Mouse (Mus musculus) frontal cortex, postnatal 36 days (tissue): ENCODE measurements around the gene Dock2.
A peak's percentile ranks its signal among the peaks of the same experiment; 100 is the strongest.
"Not testable (repeated sequence)": the region's sequence is repeated elsewhere in the genome, so short reads cannot be mapped to it uniquely, and the experiment has no call there.

ENCODE experiments used
- DNase-seq, 2 experiments: peaks; one replicate each; pipeline ENCODE4 v3.0.0; 2022; ENCODE audit warnings: low spot score in 2 of 2

Dock2 gene

DNA sequence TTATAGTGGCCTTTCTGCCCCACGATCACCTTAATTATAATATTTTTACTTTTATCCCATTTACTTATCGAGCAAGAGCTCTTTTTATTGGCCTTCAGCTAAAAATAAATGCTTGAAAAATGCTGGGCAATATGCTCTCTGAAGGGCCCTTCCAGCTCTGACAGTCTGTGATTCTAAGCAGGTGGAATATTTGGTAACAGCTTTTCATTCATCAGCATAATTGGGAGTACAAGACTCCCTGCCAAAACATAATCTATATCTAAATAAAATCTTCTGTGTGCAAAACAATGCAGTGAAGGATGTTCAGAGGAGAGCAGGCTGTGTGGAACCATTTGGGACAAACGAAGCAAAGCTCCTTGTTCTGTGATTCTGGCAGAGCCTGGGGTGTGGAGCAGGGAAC lies 492.4 kb downstream of the Dock2 start:
- DNase-seq = no peak

DNA sequence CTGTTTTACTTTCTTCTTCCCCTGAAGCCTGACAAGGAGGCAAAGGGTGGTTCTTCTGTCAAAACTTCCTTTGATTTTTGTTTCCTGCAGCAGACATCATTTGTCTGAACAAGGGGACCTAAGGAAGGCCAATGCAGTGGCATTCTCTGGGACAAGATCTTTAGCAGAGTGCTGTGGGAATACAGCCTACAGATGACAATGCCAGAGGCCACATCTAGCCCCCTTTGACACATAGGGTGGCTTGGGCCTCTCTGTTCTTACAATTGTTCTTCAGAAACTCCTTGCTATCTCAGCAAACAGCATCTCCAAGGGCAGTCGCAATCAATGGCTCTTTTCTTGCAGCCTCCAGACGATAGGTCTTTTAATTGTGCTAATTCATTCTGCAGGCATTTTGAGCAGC lies 493.0 kb downstream of the Dock2 start:
- DNase-seq = no peak

DNA sequence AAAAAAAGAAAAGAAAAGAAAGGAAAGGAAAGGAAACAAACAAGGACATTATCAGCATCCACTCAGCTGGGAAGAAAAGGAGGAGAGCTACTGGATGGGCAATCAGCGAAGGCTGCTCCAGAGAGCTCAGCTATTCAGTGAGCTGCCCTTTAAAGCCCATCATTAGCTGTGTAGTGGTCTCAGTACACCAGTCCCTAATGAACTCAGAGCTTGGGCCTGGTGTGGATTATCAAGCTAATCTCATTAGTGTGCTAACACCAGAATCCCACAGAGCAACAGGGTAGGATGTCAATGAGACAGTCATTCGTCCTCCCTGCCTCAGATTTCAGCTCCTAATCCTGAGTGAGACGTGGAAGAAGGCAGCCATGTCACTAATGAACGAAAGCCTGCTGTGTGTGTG lies 493.4 kb downstream of the Dock2 start:
- DNase-seq = no peak

DNA sequence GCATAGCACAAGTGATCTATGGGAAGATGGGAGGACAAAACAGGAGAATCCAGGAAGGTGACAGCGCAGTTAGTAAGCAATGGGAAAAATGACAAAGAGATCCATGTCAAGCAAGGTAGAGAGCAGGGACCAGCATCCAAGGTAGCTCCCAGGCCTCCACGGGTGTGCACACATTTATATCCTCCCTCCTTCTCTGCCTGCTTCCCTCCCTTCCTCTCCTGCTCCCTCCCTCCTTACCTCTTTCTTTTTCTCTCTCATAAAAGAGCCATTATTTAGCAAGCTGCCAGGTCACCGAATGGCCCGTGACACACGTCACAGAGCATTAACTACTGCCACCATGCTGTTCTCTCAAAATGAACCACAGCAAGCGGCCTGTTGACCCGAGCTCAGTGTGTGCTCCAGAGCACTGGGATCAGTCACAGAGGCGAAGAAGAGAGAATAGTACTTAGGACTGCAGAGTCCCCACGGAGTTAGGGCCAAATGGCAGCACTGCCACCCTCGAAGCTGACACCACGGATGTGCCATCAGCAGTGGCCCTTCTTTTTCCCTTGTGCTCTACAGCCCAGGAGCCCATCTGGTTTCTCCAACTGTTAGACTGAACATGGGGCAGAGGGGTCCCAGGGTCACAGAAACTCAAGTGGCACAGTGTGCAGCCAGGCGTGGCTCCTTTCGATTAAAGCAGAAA lies 499.4 kb downstream of the Dock2 start:
- DNase-seq = no peak

DNA sequence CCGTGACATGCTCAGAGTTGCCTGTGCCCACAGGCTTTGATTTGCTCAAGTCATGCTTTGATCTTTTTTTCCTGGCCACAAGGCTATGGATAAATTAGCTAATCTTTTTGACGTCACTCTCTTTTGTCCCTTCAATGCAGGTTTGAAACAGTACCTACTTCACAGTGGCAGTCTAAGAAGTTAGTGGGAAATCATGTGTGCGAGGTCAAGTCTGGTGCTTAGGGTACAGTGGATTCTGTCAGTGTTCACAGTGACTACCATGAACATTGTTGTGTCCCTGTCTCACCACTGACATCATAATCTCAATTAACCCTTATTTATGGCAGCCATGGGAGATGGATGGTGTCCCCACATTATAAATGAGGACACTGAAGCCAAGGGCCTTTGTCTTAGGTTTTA lies 506.6 kb downstream of the Dock2 start:
- no peak for DNase-seq

DNA sequence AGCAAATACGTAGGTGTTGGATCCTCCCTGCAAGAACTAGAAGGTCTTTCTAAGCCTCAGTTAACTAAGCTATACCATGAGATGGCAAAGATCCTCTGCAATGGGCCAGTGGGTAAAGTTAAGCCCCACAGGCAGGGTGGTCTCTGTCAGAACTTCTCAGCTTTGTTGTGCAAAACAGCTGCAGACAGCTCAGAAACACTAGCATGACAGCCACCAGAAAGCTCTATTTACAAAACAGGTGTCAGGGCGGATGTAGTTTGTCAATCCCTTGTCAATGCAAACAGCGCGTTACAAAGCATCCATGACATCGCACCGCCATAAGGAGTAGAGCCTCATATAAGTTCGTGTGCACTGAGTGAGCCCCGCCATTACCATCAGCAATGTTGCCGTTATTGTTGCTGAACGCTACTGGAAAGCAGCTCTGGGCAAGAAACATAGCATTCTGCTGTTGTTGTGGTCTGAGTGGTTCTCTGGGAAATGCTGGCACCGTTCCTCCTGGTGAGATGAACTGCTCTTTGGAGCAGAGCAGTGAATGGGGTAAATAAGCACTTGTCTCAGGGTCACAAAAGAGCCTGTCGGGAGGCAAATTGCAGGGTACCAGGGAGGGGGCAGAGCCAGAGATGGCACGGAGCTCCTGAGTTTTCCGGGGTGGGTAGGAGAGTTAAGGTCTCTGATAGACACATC lies 507.2 kb downstream of the Dock2 start:
- no peak for DNase-seq

DNA sequence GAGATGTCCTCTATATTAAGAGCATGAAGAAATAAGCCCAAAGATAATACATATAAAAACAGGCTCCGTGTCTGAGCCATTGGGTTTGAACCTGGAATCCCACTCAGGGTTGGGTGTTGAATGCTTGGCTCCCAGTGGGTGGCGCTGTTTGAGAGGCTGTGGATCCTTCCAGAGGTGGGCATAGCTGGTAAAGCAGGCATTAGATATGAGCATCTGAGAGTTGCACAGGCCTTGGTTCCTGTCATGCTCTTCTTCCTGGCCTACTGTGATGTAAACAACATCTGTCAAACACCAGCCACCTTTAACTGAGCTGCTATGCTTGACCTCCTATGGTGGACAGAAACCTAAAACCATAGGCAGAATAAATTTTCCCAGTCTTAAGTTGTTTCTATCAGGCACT lies 507.8 kb downstream of the Dock2 start:
- DNase-seq = no peak

DNA sequence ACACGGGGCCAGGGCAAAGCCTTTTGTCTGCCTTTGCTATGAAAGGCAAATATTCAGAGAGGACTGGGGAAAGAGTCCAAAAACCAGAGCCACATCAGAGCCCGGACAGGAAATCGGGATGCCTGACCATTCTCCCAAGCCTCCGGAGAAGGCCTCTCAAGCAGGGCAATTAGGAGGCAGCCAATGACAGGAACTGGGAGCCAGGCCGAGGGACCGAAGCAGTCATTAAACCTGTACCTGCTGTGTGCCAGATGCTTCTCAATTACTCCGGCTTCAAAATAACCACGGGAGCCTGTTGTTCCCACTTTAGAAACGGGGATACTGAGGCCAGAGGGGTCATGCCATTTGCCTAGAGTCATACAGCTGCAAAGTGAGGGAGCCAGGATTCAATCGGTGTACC lies 511.7 kb downstream of the Dock2 start:
- peak in 1 of 2 experiments; percentile 31 for DNase-seq

DNA sequence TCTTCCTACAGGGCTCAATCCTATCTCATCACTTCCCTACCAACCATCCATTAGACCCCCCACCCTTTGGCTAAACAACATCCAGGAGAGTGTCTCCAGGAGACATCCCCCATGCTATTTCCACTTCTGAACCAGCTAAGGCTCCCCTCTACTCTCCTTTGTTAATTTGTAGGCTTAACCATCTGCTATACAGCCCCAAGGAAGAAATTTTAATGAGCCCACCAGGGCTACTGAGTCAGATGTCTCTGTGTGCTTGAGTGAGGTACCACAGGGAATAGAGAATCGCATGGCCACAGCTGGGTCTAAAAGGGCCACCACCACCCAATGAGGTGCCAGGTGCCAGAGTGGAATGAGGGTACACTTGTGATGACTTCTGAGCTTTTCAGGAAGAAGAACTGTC lies 519.6 kb downstream of the Dock2 start:
- no peak for DNase-seq

DNA sequence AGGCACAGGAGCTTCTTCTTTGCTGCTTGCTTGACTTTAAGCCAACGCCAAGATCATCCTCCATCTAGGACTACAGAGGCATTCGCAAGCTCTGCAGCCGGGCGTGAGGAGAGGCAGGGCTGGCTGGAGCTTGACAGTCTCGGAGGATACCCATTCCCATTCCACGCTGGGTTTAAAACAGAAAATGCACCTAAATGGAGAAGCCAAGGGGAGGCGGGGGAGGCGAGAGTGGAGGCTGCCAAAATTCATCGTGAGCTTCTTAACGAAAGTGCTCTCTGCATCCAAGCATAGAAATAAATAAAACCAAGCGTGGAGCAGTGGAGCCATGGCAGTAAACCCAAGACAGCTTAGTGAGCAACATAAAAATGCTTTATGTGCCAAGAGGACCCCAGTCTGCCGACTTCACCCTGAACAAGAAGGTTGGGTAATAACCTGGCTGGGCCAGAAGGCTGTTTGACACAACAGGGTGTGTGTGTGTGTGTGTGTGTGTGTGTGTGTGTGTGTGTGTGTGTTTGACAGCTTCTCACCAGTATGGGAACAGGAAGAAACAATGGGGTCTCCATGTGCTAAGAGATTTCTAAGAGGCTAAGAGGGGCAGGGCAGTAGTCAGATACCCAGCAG lies 524.7 kb downstream of the Dock2 start:
- peak; percentile 48 to 77 for DNase-seq

DNA sequence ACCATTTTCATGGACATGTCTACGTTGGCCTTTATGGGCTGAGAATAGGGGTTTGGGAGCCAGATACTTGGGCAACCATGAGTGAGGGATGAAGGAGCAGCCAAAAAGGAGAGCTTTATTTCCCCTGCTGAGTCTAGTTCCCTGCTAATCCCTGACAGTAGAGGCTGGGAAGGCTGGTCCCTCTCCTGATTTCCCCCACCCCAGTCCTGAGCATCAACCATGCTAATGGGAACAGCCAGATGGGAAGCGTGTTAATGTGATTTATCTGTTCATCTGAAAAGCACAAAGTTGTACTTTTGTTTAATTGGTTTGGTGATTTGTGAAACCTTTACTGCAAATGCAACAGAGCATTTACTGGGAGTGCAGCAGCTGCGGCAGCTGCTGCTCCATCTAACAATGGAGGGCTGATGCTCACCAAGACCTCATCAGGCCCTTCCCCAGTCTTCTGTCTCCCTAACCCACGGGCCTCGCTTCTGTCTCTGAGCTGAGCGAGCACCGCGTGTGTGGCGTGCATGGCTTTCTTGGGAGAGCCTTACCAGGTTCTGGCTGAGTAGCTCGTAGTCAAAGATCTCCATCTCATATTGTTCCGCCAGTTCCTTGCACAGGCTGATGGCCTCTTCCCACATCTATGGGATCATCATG lies 526.0 kb downstream of the Dock2 start:
- no peak for DNase-seq

DNA sequence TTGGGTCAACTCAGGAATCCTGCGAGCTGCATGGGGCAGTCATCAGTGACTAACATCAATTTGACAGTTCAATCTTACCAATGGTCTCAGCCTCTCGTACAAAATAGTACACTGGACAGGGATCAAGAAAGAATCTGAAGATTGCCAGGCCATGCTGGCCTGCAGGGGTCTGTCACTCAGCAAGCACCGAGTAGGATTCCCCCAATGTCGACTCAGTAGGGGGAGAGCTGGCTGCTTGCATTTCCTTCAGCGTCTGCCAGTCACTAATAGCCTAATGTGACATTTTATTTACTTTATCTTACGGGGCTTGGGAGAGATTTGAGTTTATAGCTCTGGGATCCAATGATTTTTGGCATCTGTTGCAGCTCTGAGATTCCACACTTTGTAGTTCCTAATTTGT lies 540.7 kb downstream of the Dock2 start:
- no peak for DNase-seq

DNA sequence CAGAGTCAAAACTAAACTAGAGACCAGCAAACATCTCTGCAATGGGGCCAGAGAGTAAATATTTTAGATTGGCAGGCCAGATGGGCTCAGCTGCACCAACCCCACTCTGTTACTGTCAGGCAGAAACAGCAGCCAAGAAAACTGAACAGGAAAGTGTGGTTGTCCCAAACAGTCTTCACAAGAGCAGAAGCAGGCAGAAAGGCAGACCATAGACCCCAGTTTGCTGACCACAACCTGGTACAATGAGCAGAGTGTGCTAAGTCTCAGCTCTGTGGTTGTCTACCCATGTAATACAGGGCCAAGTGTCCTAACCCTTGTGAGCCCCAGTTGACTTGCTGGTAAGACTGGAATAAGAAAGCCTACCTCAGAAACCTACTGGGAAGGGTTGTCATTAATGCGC lies 543.4 kb downstream of the Dock2 start:
- DNase-seq = no peak

DNA sequence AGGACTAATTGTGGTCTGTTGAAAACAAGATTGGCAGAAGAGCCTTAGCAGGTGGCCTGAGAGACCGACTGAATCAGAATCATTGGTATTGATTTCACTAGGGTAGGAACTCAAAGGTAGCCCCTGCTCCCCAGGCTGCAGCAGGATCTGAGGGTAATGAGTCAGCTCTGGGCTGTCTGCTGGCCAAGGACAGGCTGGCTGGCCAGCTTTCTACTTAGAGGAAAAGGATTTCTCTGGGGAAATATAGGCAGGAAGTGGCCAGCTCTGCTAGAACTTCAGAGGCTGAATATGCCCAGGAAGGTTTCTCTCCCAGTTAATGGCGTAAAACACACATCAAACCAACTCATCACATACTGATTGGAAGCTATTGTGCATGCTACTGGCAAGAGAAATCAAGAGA lies 544.0 kb downstream of the Dock2 start:
- DNase-seq = no peak

DNA sequence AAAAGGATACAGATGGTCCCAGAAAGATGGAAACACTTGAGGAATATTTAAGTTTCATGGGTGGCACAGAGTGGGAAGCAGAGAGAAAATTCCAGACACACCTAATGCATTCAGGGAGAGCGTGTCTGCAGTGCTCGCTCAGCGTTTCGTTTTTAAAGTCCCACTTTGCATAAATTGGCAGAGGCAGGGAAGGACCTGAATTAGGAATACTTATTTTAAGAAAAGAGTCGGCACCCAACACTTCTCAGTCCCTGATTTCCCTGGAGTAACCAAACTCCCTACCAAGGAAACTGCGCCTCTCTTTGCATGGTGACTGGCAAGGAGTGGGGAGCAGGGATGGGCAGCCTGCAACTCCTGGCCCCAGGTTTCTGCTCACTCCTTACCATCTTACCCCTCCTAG lies 546.8 kb downstream of the Dock2 start:
- DNase-seq = peak; percentile 9 to 20

DNA sequence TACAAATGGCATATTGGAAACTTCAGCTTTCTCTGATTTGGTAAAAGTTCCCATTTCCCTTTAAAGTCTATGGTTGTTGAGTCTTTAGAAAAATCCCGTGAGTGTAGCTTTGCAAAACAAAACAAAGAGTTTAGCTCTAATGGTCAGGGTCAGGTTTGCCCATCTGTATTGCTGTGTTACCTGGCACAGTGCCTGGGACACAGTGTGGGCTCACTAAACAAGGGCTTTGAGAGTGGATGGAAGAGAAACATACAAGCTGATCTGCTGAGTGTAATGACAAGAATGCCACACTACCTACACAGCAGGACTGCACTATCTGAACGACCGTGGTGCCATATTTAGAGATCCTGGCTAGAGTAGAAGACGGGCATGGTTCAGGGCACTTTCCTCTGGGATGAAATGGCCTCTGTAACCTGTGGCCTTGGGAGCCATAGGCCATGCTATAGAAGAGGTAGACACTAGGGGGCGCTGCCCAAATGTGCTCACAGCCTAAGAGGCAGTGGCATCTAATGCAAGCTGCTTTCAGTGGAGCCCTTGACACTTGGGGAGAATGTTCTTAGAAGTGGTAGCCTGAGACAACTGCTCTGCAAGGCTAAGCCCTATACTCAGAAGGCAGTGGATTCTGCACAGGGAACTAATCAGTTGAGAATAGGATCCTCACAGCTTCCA lies 547.5 kb downstream of the Dock2 start:
- peak; percentile 13 to 33 for DNase-seq

DNA sequence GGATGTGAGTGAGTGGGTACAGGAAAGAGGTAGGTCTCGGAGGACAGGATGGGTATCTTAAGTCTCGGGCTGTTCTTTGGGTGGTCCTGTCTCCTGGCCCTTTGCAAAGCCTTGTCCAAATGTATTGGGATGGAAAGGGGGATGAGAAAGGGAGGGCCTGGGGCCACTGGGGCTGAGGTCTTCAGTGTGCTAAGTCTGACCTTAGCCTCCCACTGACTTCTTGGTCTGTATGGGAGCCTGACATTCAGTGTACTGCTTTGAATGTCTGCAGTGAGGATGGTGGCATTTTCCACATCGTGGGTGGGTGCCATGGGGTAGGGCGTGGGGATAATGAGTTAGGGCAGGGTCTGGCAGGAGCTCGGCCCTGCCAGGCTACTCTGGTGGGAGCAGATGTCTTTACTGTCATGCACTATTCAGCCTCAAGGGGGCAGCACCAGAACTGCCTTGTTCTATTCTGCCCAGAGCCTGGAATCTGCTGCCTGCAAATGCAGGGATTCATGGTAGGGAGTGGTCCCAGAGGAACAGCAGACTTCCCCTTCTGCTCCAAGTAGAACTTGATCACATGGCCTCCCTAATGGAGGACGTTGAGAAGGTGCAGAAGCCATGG lies 554.8 kb downstream of the Dock2 start:
- DNase-seq = peak; percentile 71 to 86

DNA sequence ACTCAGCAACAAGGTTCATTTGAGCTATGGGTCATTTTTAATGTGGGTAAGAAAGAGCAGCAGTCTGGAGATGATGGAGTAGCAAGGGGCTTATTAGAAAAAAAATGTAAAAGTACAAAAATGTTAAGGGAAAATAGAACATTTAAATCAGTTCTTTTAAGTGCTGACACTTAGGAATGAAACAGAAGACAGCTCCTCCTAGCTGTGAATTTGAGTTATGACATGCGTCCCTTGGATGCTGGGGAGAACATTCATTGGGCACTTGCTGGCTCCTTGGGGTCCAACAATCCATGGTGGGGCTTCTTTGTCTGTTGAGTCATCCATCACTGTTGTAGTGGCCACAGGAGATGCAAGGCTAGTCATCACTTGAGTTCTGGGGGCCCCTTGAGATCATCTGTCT lies 556.5 kb downstream of the Dock2 start:
- DNase-seq = no peak

DNA sequence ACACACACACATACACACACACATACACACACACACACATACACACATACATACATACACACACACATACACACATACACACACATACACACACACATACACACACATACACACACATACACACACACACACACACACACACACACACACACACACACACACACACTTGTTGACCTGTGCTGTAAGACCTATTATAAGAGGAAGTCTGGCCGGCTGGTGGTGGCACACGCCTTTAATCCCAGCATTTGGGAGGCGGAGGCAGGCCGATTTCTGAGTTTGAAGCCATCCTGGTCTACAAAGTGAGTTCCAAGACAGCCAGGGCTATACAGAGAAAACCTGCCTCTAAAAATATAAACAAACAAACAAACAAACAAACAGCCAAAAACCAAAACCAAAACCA lies 563.1 kb downstream of the Dock2 start:
- DNase-seq = not testable (repeated sequence)

DNA sequence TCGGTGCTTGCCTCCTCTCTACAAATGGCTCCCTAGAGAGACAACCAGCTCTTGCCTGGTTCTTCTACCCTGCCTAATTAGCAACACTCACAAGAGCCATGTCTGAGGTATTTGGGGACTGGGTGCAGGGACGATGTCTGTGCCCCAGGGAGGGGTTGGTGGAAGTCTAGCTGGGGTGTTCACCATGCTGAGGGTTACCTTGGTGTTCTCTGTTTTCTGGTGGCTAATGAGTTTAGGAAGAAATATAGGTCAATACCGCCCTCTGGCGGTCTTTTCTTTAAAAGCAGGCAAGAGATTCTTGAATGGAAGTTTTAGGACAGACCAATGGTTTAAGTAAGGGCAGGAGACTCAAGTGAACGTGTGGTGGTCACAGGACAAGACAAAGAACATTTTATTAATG lies 570.8 kb downstream of the Dock2 start:
- peak; percentile 72 to 91 for DNase-seq

DNA sequence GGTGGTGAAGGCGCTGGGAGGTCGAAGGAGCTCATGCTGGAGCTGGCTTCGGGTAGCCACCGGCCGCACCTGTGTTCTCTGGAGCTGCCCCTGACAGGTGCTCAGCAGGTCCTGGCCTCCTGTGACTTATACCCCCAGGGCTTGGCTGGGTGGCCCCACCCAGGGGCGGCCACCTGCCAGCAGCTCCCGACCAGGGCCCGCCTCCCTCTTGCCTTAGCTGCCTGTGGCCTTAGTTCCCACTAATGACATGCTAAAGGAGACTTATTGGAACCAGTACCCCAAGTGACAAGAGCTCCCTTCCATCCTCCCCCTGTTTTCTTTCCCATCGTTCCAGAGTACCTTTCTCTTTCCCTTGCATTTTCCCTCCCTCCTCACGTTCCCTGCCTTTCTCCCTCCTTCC lies 575.7 kb downstream of the Dock2 start, which contains the start of gene Foxi1:
Gene Foxi1, minus strand, starts transcription at position 101 of the 400 bp plus-strand sequence.
- DNase-seq = no peak

DNA sequence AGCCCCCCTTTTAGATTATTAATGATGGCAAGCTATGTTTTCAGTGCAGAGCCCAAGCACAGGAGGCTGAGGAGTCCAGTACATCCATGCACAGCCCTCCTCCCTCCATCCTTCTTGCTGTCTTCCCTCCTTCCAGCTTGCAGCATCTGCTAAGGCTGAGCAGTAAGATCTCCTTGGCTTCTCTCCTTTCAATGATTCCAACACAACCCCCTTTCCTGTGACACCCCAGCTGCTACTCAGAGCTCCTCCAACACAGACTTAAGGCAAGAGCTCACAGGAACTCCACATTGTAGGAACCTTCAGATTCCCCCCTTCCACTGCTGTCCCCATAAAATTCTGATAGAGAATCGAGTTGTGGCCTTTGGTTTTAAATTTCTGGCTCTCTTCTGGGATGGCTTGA lies 580.9 kb downstream of the Dock2 start:
- DNase-seq = peak in 1 of 2 experiments; percentile 31
